Mouse (Mus musculus) liver, embryonic 14.5 days (tissue): ENCODE results near the gene Nup85. TPM values are rescaled to one million over a fixed set of nuclear protein-coding genes. Genes with fewer than 3 reads are reported as not detected.

Experiments used
- ATAC-seq: fragments of 200-750 bp; cut with Nextera tagmentation; 2 replicates; pipeline ENCODE4 v1.8.0; 2017; ENCODE audit warnings: moderate number of reproducible peaks, mild to moderate bottlenecking, moderate library complexity; ENCODE audit not compliant: insufficient read depth
- DNase-seq, 3 experiments: peaks; one replicate each; pipeline ENCODE4 v3.0.0-alpha.2; 2012 to 2013; ENCODE audit warnings: low read depth in 3 of 3, low spot score in 3 of 3
- H3K27ac ChIP-seq: fragments of 300-500 bp; sonication (generic); 2 replicates; pipeline ENCODE4 v1.5.1; 2014; ENCODE audit warnings: moderate library complexity, mild to moderate bottlenecking, control low read depth, inconsistent platforms
- H3K27me3 ChIP-seq: fragments of 300-500 bp; sonication (generic); 2 replicates; pipeline ENCODE4 v1.6.1; 2014; ENCODE audit warnings: mild to moderate bottlenecking, low read length, moderate library complexity; ENCODE audit not compliant: control insufficient read depth, insufficient read depth
- H3K36me3 ChIP-seq: fragments of 300-500 bp; sonication (generic); replicated peaks from 2 replicates; pipeline ENCODE4 v1.6.1; 2014; ENCODE audit warnings: low read depth; ENCODE audit not compliant: control insufficient read depth, insufficient read depth
- H3K4me1 ChIP-seq, 2 experiments: fragments of 200-500 bp in 1 of 2; fragments of 300-500 bp in 1 of 2; sonication (generic) in 1 of 2; replicated peaks; 2 replicates each; pipeline ENCODE4 v1.6.1; 2012 to 2014; ENCODE audit warnings: antibody characterized with exemption in 1 of 2, inconsistent platforms in 1 of 2, low read length in 1 of 2; ENCODE audit not compliant: control insufficient read depth in 2 of 2, insufficient read depth in 2 of 2
- H3K4me2 ChIP-seq: fragments of 300-500 bp; sonication (generic); 2 replicates; pipeline ENCODE4 v1.6.1; 2014; ENCODE audit warnings: low read depth, mild to moderate bottlenecking, control low read depth, moderate library complexity
- H3K4me3 ChIP-seq, 2 experiments: fragments of 200-500 bp in 1 of 2; fragments of 300-500 bp in 1 of 2; sonication (generic) in 1 of 2; 2 replicates each; pipeline ENCODE4 v1.5.1; 2012 to 2014; ENCODE audit warnings: low read depth in 2 of 2, low read length in 2 of 2, mild to moderate bottlenecking in 2 of 2, control low read depth in 1 of 2, inconsistent platforms in 1 of 2, moderate library complexity in 1 of 2; ENCODE audit not compliant: insufficient read depth in 1 of 2
- H3K9ac ChIP-seq: fragments of 300-500 bp; sonication (generic); replicated peaks from 2 replicates; pipeline ENCODE4 v1.6.1; 2014; ENCODE audit warnings: mild to moderate bottlenecking, control low read depth, moderate library complexity
- H3K9me3 ChIP-seq: fragments of 300-500 bp; sonication (generic); 2 replicates; pipeline ENCODE4 v1.6.1; 2016; ENCODE audit warnings: low read length, mixed read lengths; ENCODE audit not compliant: control insufficient read depth
- CTCF ChIP-seq: IDR thresholded peaks from 2 replicates; pipeline ENCODE4 v1.5.1; 2016; ENCODE audit warnings: antibody characterized with exemption, low read depth, control low read depth
- EP300 ChIP-seq: IDR thresholded peaks from 2 replicates; pipeline ENCODE4 v1.6.1; 2016; ENCODE audit warnings: antibody characterized with exemption, low read depth
- WGBS: fragments of 180-500 bp; shearing (Covaris S2); extraction: QIAGEN DNeasy Blood & Tissue Kit; methylation state at CpG from one replicate; pipeline ENCODE4 v1.1.7; 2014; ENCODE audit not compliant: insufficient replicate concordance; 5-methylcytosine and 5-hydroxymethylcytosine counted together
- polyA plus RNA-seq, 2 experiments: library from polyadenylated mRNA; depleted of rRNA in 1 of 2; stranded (reverse) in 1 of 2; unstranded in 1 of 2; fragments of >200 nt; fragmentation: Nextera tagmentation in 1 of 2; extraction: Ambion mirVana in 1 of 2; gene quantifications; 2 replicates each; pipeline versions ENCODE4 v1.2.1 to v1.2.3; 2012 to 2014

Nup85 gene
- polyA plus RNA-seq, 2 experiments, result 109 to 118 TPM

DNA sequence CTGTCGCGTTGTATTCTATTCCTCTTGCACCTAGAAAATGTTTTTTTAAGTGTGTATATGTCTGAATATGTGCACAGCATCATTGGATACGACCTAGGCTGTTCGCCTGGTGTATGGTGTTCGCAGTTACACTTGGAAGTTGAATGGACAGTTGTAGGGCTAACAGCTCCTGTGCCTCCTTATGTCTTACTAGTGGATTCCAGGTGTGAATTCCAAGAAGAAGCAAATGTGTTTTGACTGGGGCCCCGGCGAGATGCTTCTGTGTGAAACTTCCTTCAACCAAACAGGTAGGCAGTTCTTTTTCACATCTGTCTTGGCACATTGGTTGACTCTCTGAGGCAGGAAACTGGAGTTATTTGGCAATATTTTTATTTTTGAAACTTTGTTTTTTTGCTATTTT, 727 bp downstream of the Nup85 start:
- no peak for ATAC-seq
- no peak for TF ChIP-seq CTCF
- TF ChIP-seq EP300, result no peak
- peaks cover 14 to 15% of the 10 kb centered on the region in 2 experiments for H3K4me1 ChIP-seq
- DNase-seq, result no peak
- H3K9ac ChIP-seq, result peak overlapping the region; percentile 60
- H3K4me2 ChIP-seq, result peak overlapping the region; percentile 95
- no peaks in the 10 kb centered on the region for H3K27me3 ChIP-seq
- 8% methylated on average over 7 of the region's 7 CpGs for WGBS
- no peaks in the 10 kb centered on the region for H3K9me3 ChIP-seq
- H3K36me3 ChIP-seq, result peaks cover 40% of the 10 kb centered on the region
- H3K4me3 ChIP-seq, result peak overlapping the region; percentile 77 to 97
- no peak overlapping the region for H3K27ac ChIP-seq

- Histone ChIP-seq H3K27me3 (no peaks in the 10 kb centered on the region), H3K9me3 (no peaks in the 10 kb centered on the region), H3K4me3 (no peak overlapping the region), H3K36me3 (peaks cover 64% of the 10 kb centered on the region), H3K4me2 (no peak overlapping the region), H3K9ac (no peak overlapping the region), H3K27ac (no peak overlapping the region), H3K4me1 (no peaks in the 10 kb centered on the region)
- TF ChIP-seq CTCF (no peak), EP300 (no peak)
- DNase-seq (no peak), ATAC-seq (no peak)
Measured at GRCm38 (mm10) chr11:115579080-115579479, 14.8 kb downstream of the Nup85 start.

DNA sequence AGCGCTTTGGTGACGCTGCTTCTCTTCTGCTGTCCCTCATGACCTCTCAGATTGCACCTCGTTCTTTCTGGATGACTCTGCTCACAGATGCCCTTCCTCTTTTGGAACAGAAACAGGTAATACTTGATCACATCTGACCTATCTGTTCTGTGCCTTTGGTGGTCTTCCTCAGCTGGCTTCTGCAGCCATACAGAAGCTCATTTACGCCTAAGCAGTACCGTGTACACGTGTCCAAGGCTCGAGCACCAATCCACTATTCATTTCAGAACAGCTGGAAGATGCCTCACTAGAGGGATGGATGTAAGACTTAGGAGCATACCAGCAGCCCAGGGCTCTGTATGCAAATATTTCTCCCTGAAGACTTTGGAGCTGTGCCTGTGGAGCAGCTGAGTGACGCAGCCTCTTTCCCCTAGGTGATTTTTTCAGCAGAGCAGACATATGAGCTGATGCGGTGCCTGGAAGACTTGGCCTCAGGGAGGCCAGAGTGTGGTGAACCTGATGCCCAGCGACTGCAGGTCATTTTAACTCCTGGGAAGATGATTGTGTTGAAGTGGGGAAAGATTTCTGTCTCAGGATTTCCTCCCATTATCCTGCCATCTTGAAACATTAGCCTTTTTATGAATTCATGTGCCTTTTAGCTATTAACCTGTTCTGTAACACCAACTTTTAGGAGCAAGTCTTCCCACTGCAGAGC, 18.8 kb downstream of the Nup85 start:
- H3K4me1 ChIP-seq, result no peaks in the 10 kb centered on the region
- peaks cover 84% of the 10 kb centered on the region for H3K36me3 ChIP-seq
- DNase-seq (no peak), ATAC-seq (no peak)
- no peak for TF ChIP-seq CTCF
- TF ChIP-seq EP300, result no peak
- 80% methylated on average over 10 of the region's 10 CpGs for WGBS
- H3K9me3 ChIP-seq, result no peaks in the 10 kb centered on the region
- H3K4me3 ChIP-seq, result no peak overlapping the region
- H3K9ac ChIP-seq, result no peak overlapping the region
- H3K27me3 ChIP-seq, result no peaks in the 10 kb centered on the region
- no peak overlapping the region for H3K4me2 ChIP-seq
- H3K27ac ChIP-seq, result no peak overlapping the region

DNA sequence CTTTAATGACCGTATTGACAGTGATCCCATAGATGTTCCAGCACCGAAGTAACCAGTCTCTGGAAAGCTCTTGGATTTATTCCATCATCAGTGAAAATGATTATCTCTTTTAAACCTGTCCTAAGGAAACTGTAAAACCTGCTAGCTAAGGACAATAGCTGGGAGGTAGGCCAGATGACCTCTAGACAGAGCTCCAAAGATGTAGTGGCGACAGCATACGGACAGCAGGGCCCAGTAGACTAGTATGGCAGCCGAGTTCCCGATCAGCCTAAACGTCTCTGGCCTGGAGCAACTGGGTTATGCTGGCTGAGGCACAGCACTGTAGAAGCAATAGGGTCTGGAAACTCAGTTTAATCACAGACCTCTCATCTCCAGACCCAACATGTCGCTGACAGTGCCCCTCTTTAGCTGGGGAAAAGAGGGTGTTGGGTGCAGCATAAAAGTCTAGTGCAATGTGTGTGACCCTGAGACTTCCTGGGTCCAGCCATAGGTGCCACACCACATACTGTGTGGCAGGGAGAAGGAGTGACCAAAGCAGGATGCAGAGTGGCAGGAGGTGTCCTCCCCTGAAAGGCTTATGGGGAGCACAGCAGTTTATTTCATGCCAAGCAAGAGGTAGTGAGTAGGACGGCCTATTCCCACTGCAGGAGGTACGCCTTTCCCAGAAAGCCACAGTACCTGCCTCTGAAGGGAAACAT, 20.3 kb downstream of the Nup85 start:
- Histone ChIP-seq H3K4me2 (no peak overlapping the region), H3K36me3 (peaks cover 82% of the 10 kb centered on the region), H3K9ac (no peak overlapping the region), H3K27me3 (no peaks in the 10 kb centered on the region), H3K27ac (no peak overlapping the region), H3K4me1 (no peaks in the 10 kb centered on the region), H3K4me3 (no peak overlapping the region), H3K9me3 (no peaks in the 10 kb centered on the region)
- TF ChIP-seq CTCF, result no peak
- no peak for TF ChIP-seq EP300
- DNase-seq (no peak), ATAC-seq (0 out of 2 replicates have a peak, but pooled peaks have one; percentile 22)
- WGBS, result 79% methylated on average over 10 of the region's 10 CpGs

GRCm38 (mm10) chr11:115585573-115586100, 21.4 kb downstream of the Nup85 start:
- no peak overlapping the region for H3K4me3 ChIP-seq
- 81% methylated on average over 7 of the region's 7 CpGs for WGBS
- H3K9ac ChIP-seq, result no peak overlapping the region
- no peak overlapping the region for H3K27ac ChIP-seq
- DNase-seq (no peak), ATAC-seq (no peak)
- H3K27me3 ChIP-seq, result no peaks in the 10 kb centered on the region
- H3K4me1 ChIP-seq, result no peaks in the 10 kb centered on the region
- no peak overlapping the region for H3K4me2 ChIP-seq
- no peaks in the 10 kb centered on the region for H3K9me3 ChIP-seq
- TF ChIP-seq CTCF (no peak), EP300 (no peak)
- peaks cover 87% of the 10 kb centered on the region for H3K36me3 ChIP-seq
